Mouse (Mus musculus): ENCODE data around the gene Cdh3. TPM values are rescaled to one million over a fixed set of nuclear protein-coding genes. Genes with fewer than 3 reads are reported as not detected.
A peak's percentile ranks its signal among the peaks of the same experiment; 100 is the strongest.

The Cdh3 gene
- total and polyA plus RNA-seq, 3 experiments: not detected

GRCm38 (mm10) chr8:106579510-106579909, 68.8 kb downstream of the Cdh3 start:
- dilution Hi-C loops (cut with MboI; ENCODE audit: extremely low pct_ligation_motif_present, extremely low pct_unique_long_range_greater_than_20kb, low sequenced_read_pairs): no loop called here
- no peak for DNase-seq (ENCODE audit: extremely low read depth)
- TF ChIP-seq MAFK (IDR thresholded peaks at IDR 0.05; ENCODE audit: insufficient replicate concordance, low read length): peak; percentile 64; the same call in 1 of the 2 replicates
- TF ChIP-seq ZNF384 (IDR thresholded peaks at IDR 0.05; ENCODE audit: low read depth, low read length): no peak

GRCm38 (mm10) chr8:106581344-106582088, 70.8 kb downstream of the Cdh3 start:
- no peak overlapping the region for H3K27ac ChIP-seq (ENCODE audit: insufficient read depth, low read depth)
- H3K4me2 ChIP-seq (ENCODE audit: insufficient read depth, low read depth, poor library complexity, severe bottlenecking): no peak overlapping the region
- peaks cover 6% of the 10 kb centered on the region for H3K9me3 ChIP-seq (replicated peaks; ENCODE audit: low read length)
- in situ Hi-C loops (cut with MboI; ENCODE audit: low pct_ligation_motif_present, low pct_unique_long_range_greater_than_20kb, low sequenced_read_pairs): no loop called here
- no peak overlapping the region for H3K9ac ChIP-seq (ENCODE audit: insufficient read depth, low read depth)
- H3K27me3 ChIP-seq (replicated peaks): no peaks in the 10 kb centered on the region
- H3K4me3 ChIP-seq (replicated peaks in 1 of 3; ENCODE audit: low read depth in 2 of 3, low read length in 2 of 3, poor library complexity in 1 of 3): no peak overlapping the region
- no peak for DNase-seq (ENCODE audit: extremely low read depth)
- H3K4me1 ChIP-seq (ENCODE audit: control insufficient read depth in 1 of 2, insufficient read depth in 2 of 2): peaks cover 1 to 12% of the 10 kb centered on the region in 2 experiments; a peak in 3 of 4 replicates
- dilution Hi-C loops (cut with MboI; ENCODE audit: extremely low pct_ligation_motif_present, extremely low pct_unique_long_range_greater_than_20kb, low sequenced_read_pairs): no loop called here
- H3K36me3 ChIP-seq (replicated peaks in 1 of 2; ENCODE audit: control insufficient read depth in 1 of 2, insufficient read depth in 1 of 2, low read length in 1 of 2): no peaks in the 10 kb centered on the region
- H3K79me2 ChIP-seq (replicated peaks; ENCODE audit: control insufficient read depth, extremely low read depth, insufficient read depth, poor library complexity, severe bottlenecking): no peaks in the 10 kb centered on the region
- no peak for TF ChIP-seq ZC3H11A (IDR thresholded peaks at IDR 0.05; ENCODE audit: low read depth, low read length)
- TF ChIP-seq UBTF (IDR thresholded peaks at IDR 0.05; ENCODE audit: low read depth, low read length): no peak
- TF ChIP-seq SIN3A (IDR thresholded peaks at IDR 0.05; ENCODE audit: low read length): no peak
- no peak for TF ChIP-seq GABPA (IDR thresholded peaks at IDR 0.05; ENCODE audit: insufficient replicate concordance, low read depth, low read length)
- TF ChIP-seq MAZ (IDR thresholded peaks at IDR 0.05; ENCODE audit: low read depth, low read length): no peak
- no peak for TF ChIP-seq RCOR1 (conservative IDR thresholded peaks at IDR 0.05; ENCODE audit: low read depth, low read length)
- TF ChIP-seq MYC (IDR thresholded peaks at IDR 0.05; ENCODE audit: low read depth, low read length): no peak
- TF ChIP-seq MAFK (IDR thresholded peaks at IDR 0.05; ENCODE audit: insufficient replicate concordance, low read length): no peak

More at GRCm38 (mm10) chr8:106579510-106579909, 68.8 kb downstream of the Cdh3 start:
- no peaks in the 10 kb centered on the region for H3K36me3 ChIP-seq (replicated peaks in 1 of 2; ENCODE audit: control insufficient read depth in 1 of 2, insufficient read depth in 1 of 2, low read length in 1 of 2)
- peaks cover 3 to 23% of the 10 kb centered on the region in 2 experiments; a peak in 3 of 4 replicates for H3K4me1 ChIP-seq (ENCODE audit: control insufficient read depth in 1 of 2, insufficient read depth in 2 of 2)
- in situ Hi-C loops (cut with MboI; ENCODE audit: low pct_ligation_motif_present, low pct_unique_long_range_greater_than_20kb, low sequenced_read_pairs): no loop called here
- H3K4me3 ChIP-seq (replicated peaks in 1 of 3; ENCODE audit: low read depth in 2 of 3, low read length in 2 of 3, poor library complexity in 1 of 3): no peak overlapping the region
- H3K27me3 ChIP-seq (replicated peaks): no peaks in the 10 kb centered on the region
- no peak overlapping the region for H3K9ac ChIP-seq (ENCODE audit: insufficient read depth, low read depth)
- no peaks in the 10 kb centered on the region for H3K79me2 ChIP-seq (replicated peaks; ENCODE audit: control insufficient read depth, extremely low read depth, insufficient read depth, poor library complexity, severe bottlenecking)
- peaks cover 6% of the 10 kb centered on the region for H3K9me3 ChIP-seq (replicated peaks; ENCODE audit: low read length)
- H3K27ac ChIP-seq (ENCODE audit: insufficient read depth, low read depth): no peak overlapping the region
- no peak overlapping the region for H3K4me2 ChIP-seq (ENCODE audit: insufficient read depth, low read depth, poor library complexity, severe bottlenecking)

GRCm38 (mm10) chr8:106584942-106585670, 74.4 kb downstream of the Cdh3 start:
- dilution Hi-C loops (cut with MboI; ENCODE audit: extremely low pct_ligation_motif_present, extremely low pct_unique_long_range_greater_than_20kb, low sequenced_read_pairs): no loop called here
- Histone ChIP-seq H3K4me3 (replicated peaks in 1 of 3; ENCODE audit: low read depth in 2 of 3, low read length in 2 of 3, poor library complexity in 1 of 3) (no peak overlapping the region), H3K4me2 (ENCODE audit: insufficient read depth, low read depth, poor library complexity, severe bottlenecking) (no peak overlapping the region), H3K9me3 (replicated peaks; ENCODE audit: low read length) (peaks cover 6% of the 10 kb centered on the region), H3K36me3 (replicated peaks in 1 of 2; ENCODE audit: control insufficient read depth in 1 of 2, insufficient read depth in 1 of 2, low read length in 1 of 2) (no peaks in the 10 kb centered on the region), H3K79me2 (replicated peaks; ENCODE audit: control insufficient read depth, extremely low read depth, insufficient read depth, poor library complexity, severe bottlenecking) (no peaks in the 10 kb centered on the region), H3K4me1 (ENCODE audit: control insufficient read depth in 1 of 2, insufficient read depth in 2 of 2) (no peaks in the 10 kb centered on the region), H3K27ac (ENCODE audit: insufficient read depth, low read depth) (no peak overlapping the region), H3K9ac (ENCODE audit: insufficient read depth, low read depth) (no peak overlapping the region), H3K27me3 (replicated peaks) (no peaks in the 10 kb centered on the region)
- in situ Hi-C loops (cut with MboI; ENCODE audit: low pct_ligation_motif_present, low pct_unique_long_range_greater_than_20kb, low sequenced_read_pairs): no loop called here
- no peak for TF ChIP-seq MAFK (IDR thresholded peaks at IDR 0.05; ENCODE audit: insufficient replicate concordance, low read length)
- DNase-seq (ENCODE audit: extremely low read depth): no peak

Data from CH12.LX (cell line).